Mouse (Mus musculus): ENCODE measurements around the gene Ank3.

- TF ChIP-seq CTCF (IDR thresholded peaks at IDR 0.05; ENCODE audit: borderline replicate concordance, extremely low read depth, insufficient read depth, insufficient read length) (no peak), POLR2A (IDR thresholded peaks at IDR 0.05; ENCODE audit: borderline replicate concordance, extremely low read depth, insufficient read depth, insufficient read length, poor library complexity, severe bottlenecking) (no peak)
Measured at GRCm38 (mm10) chr10:69813823-69814522, 415.4 kb downstream of the Ank3 start.

Data from brain, embryonic 14.5 days (tissue).